9 mouse cellular contexts compared by ENCODE assay signal in genomic region chr5:122894007-122894637, GRCm38 (mm10). TPM values are rescaled to one million over a fixed set of nuclear protein-coding genes. Genes with fewer than 3 reads are reported as not detected.
DNase-seq lines count a peak whose midpoint lies in the region; ATAC-seq and TF ChIP-seq lines count a peak whose summit lies in the region.
"Had no signal": no experiment of that assay in that cellular context is flagged by ENCODE, and none has a peak within 500 bp of the region (broad histone marks: within the 10 kb centered on the region; RNA-seq: fewer than 3 reads in every experiment).

No protein-coding gene starts in this region.

- H3K27me3 ChIP-seq in heart, adult 2 months (ENCODE audit: control insufficient read depth, insufficient read depth, low read length) = no peaks in the 10 kb centered on the region
- H3K27me3 ChIP-seq in C2C12 (ENCODE audit: control insufficient read depth, insufficient read depth, insufficient read length) = no peaks in the 10 kb centered on the region
- H3K27me3 ChIP-seq: limb, embryonic 12.5 days had no signal

- peaks cover 8% of the 10 kb centered on the region; the same call in 1 of the 2 replicates for H3K79me2 ChIP-seq in heart, adult 2 months (replicated peaks; ENCODE audit: control insufficient read depth, insufficient read depth, low read length)
- H3K79me2 ChIP-seq in C2C12 (ENCODE audit: control insufficient read depth, insufficient read depth) = peaks cover 67% of the 10 kb centered on the region

- 90% methylated on average over 5 of the region's 5 CpGs for WGBS in heart, adult 2 months

- TF ChIP-seq CTCF in heart, adult 2 months (IDR thresholded peaks at IDR 0.05) = peak; percentile 89
- TF ChIP-seq CTCF in C2C12 (IDR thresholded peaks at IDR 0.05; ENCODE audit: control insufficient read depth, insufficient read depth, insufficient read length) = no peak
- peak; percentile 43; the same call in 1 of the 2 replicates for TF ChIP-seq CTCF in embryonic fibroblast, embryonic 13.5 days (IDR thresholded peaks at IDR 0.05; ENCODE audit: borderline replicate concordance, insufficient read depth, low read length)

- peaks cover 2% of the 10 kb centered on the region for H3K4me1 ChIP-seq in heart, adult 2 months (ENCODE audit: control insufficient read depth, insufficient read depth, low read length)
- H3K4me1 ChIP-seq in embryonic fibroblast, embryonic 13.5 days (ENCODE audit: control insufficient read depth, insufficient read depth, low read length) = peaks cover 6% of the 10 kb centered on the region

- H3K79me3 ChIP-seq in C2C12 (ENCODE audit: low read depth) = peaks cover 10% of the 10 kb centered on the region

- no peaks in the 10 kb centered on the region for H3K36me3 ChIP-seq in heart, adult 2 months (ENCODE audit: control insufficient read depth, insufficient read depth, low read length)
- no peaks in the 10 kb centered on the region for H3K36me3 ChIP-seq in C2C12 (ENCODE audit: control insufficient read depth, insufficient read depth)

- no peak overlapping the region for H3ac ChIP-seq in C2C12 (ENCODE audit: control insufficient read depth, insufficient read length, low read depth)

- TF ChIP-seq POLR2A in heart, adult 2 months (IDR thresholded peaks at IDR 0.05; ENCODE audit: insufficient read depth, low read depth, low read length) = no peak
- TF ChIP-seq POLR2A in embryonic fibroblast, embryonic 13.5 days (IDR thresholded peaks at IDR 0.05; ENCODE audit: low read depth, low read length) = no peak

- H3K27ac ChIP-seq in heart, adult 2 months = no peak overlapping the region
- H3K27ac ChIP-seq in embryonic fibroblast, embryonic 13.5 days (ENCODE audit: insufficient read depth, low read length) = no peak overlapping the region
- H3K27ac ChIP-seq: limb, embryonic 12.5 days had no signal

- intact Hi-C loops in heart, adult 2 months (cut with DNase I) = no loop called here
- intact Hi-C loops in left cerebral cortex, postnatal 14 days (cut with DNase I) = no loop called here

- peak; percentile 70; the same call in 1 of the 2 replicates for ATAC-seq in neutrophil, adult 5-6 weeks (ENCODE audit: extremely low read depth, insufficient number of reproducible peaks, low FRiP score, poor library complexity, severe bottlenecking)

- H3K4me3 ChIP-seq in heart, adult 2 months = no peak overlapping the region
- no peak overlapping the region for H3K4me3 ChIP-seq in C2C12 (ENCODE audit: insufficient read depth, poor library complexity, severe bottlenecking)
- H3K4me3 ChIP-seq in embryonic fibroblast, embryonic 13.5 days (ENCODE audit: insufficient read depth, low read length) = no peak overlapping the region
- H3K4me3 ChIP-seq: limb, embryonic 12.5 days had no signal

- no peak for TF ChIP-seq EP300 in heart, adult 2 months (IDR thresholded peaks at IDR 0.05; ENCODE audit: insufficient read depth, low read depth, low read length)

- DNase-seq in heart, adult 2 months = peak; percentile 44 to 72
- DNase-seq in heart, adult 9 months (ENCODE audit: low spot score in 2 of 2) = no peak
- peak; percentile 52 for DNase-seq in adipocyte (ENCODE audit: low spot score)
- DNase-seq in left cerebral cortex, postnatal 14 days (ENCODE audit: low spot score in 2 of 2) = peak; percentile 70 to 85
- peak; percentile 70 to 72 for DNase-seq in thymus, postnatal 36 days

- no peak overlapping the region for H3K9ac ChIP-seq in heart, adult 2 months (ENCODE audit: low read depth, low read length)
- H3K9ac ChIP-seq: limb, embryonic 12.5 days had no signal

TF ChIP-seq in C2C12, 6 proteins besides CTCF, POLR2A, EP300 and RAD21:
- peak; percentile 39 for TF ChIP-seq MAX (IDR thresholded peaks at IDR 0.05)
- TF ChIP-seq FOSL1 (IDR thresholded peaks at IDR 0.05; ENCODE audit: insufficient read depth, low read length, poor library complexity, severe bottlenecking) = no peak

RNA-seq across cellular contexts. Expression of gene Rnf34, which starts 44.3 kb away (rescaled TPM):
- total RNA-seq in heart, adult 2 months (2021) = 10 to 100 TPM; 26.1 to 33.3 TPM
- polyA plus RNA-seq in heart, adult 2 months (2012; rRNA removed) = 10.5 and 21.8 TPM in 2 replicates
- polyA plus RNA-seq in C2C12 (2012; fragmentation: generic; extraction: Trizol) = 8.1 TPM
- 28.2 and 32.7 TPM in 2 replicates for polyA plus RNA-seq in embryonic fibroblast, embryonic 13.5 days (2011; ENCODE audit: insufficient read length, low read depth, missing spikeins)
- 10 to 100 TPM; 44.6 to 53.8 TPM for total RNA-seq in left cerebral cortex, postnatal 14 days (2021)
- total RNA-seq in neutrophil, adult 5-6 weeks (2017) = 28.2 and 33.8 TPM in 2 replicates

Comparison
In these comparisons a context has a peak if more than half of its experiments do, and no peak if none do; other contexts are left out.
1. DNase-seq: peak in heart, adult 2 months (2 of 2), adipocyte (single experiment), left cerebral cortex, postnatal 14 days (2 of 2) and thymus, postnatal 36 days (2 of 2); none in heart, adult 9 months (0 of 2).